Mouse (Mus musculus) C2C12 (cell line): Measurements from ENCODE around the gene Grm2. TPM values are rescaled to one million over a fixed set of nuclear protein-coding genes. Genes with fewer than 3 reads are reported as not detected.
"Not testable (repeated sequence)": the region's sequence is repeated elsewhere in the genome, so short reads cannot be mapped to it uniquely, and the experiment has no call there.

Experiments
- H3K27me3 ChIP-seq: one replicate; pipeline ENCODE4 v1.6.1; 2011; ENCODE audit not compliant: control insufficient read depth, insufficient read depth, insufficient read length
- H3K36me3 ChIP-seq: one replicate; pipeline ENCODE4 v1.6.1; 2011; ENCODE audit not compliant: control insufficient read depth, insufficient read depth
- H3K4me3 ChIP-seq: one replicate; pipeline ENCODE4 v1.5.1; 2011; ENCODE audit warnings: mild to moderate bottlenecking, control low read depth; ENCODE audit not compliant: poor library complexity, insufficient read depth, severe bottlenecking
- H3K79me2 ChIP-seq: one replicate; pipeline ENCODE4 v1.6.1; 2011; ENCODE audit not compliant: control insufficient read depth, insufficient read depth
- H3K79me3 ChIP-seq: one replicate; pipeline ENCODE4 v1.6.1; 2011; ENCODE audit warnings: low read depth, control low read depth
- H3ac ChIP-seq: one replicate; pipeline ENCODE3; 2011; ENCODE audit warnings: low read depth; ENCODE audit not compliant: control insufficient read depth, insufficient read length
- CEBPB ChIP-seq: IDR thresholded peaks from one replicate; pipeline ENCODE4 v1.6.1; 2011; ENCODE audit warnings: low read depth, mild to moderate bottlenecking, control low read depth, moderate library complexity
- CTCF ChIP-seq: IDR thresholded peaks from one replicate; pipeline ENCODE4 v1.5.1; 2011; ENCODE audit not compliant: control insufficient read depth, insufficient read depth, insufficient read length
- FOSL1 ChIP-seq: IDR thresholded peaks from one replicate; pipeline ENCODE4 v1.8.0; 2011; ENCODE audit warnings: mild to moderate bottlenecking, low read length; ENCODE audit not compliant: poor library complexity, insufficient read depth, severe bottlenecking
- MAX ChIP-seq: IDR thresholded peaks from one replicate; pipeline ENCODE4 v1.6.1; 2011; ENCODE audit warnings: mild to moderate bottlenecking, control low read depth
- MYOD1 ChIP-seq: IDR thresholded peaks from one replicate; pipeline ENCODE4 v1.6.1; 2011; ENCODE audit warnings: low read depth; ENCODE audit not compliant: control insufficient read depth, insufficient read length
- MYOG ChIP-seq: IDR thresholded peaks from one replicate; pipeline ENCODE4 v1.6.1; 2011; ENCODE audit not compliant: control insufficient read depth, insufficient read length; ENCODE audit errors: extremely low read depth
- USF1 ChIP-seq: IDR thresholded peaks from one replicate; pipeline ENCODE4 v1.6.1; 2011; ENCODE audit warnings: low read depth, mild to moderate bottlenecking, control low read depth, moderate library complexity
- polyA plus RNA-seq: library from polyadenylated mRNA; unstranded; fragments of >200 nt; fragmentation: generic; extraction: Trizol; gene quantifications from one replicate; pipeline ENCODE4 v1.2.1, GENCODE M21; 2012; ENCODE audit warnings: missing spikeins

Grm2 gene
- polyA plus RNA-seq, 1 experiment = not detected

GRCm38 (mm10) chr9:106641346-106641745 lies 14.5 kb downstream of the Grm2 start:
- Histone ChIP-seq H3K79me2 (no peaks in the 10 kb centered on the region), H3K4me3 (no peak overlapping the region), H3ac (no peak overlapping the region)

GRCm38 (mm10) chr9:106638154-106638553 lies 17.7 kb downstream of the Grm2 start:
- H3K79me3 ChIP-seq = no peaks in the 10 kb centered on the region
- H3K36me3 ChIP-seq = no peaks in the 10 kb centered on the region
- peaks cover 25% of the 10 kb centered on the region for H3K27me3 ChIP-seq
- no peak for TF ChIP-seq CEBPB
- TF ChIP-seq MYOD1 = no peak
- no peak for TF ChIP-seq USF1
- no peak for TF ChIP-seq MAX
- no peak for TF ChIP-seq CTCF
- no peak for TF ChIP-seq MYOG
- no peak for TF ChIP-seq FOSL1
- no peaks in the 10 kb centered on the region for H3K79me2 ChIP-seq
- no peak overlapping the region for H3K4me3 ChIP-seq
- no peak overlapping the region for H3ac ChIP-seq

More at GRCm38 (mm10) chr9:106641346-106641745, 14.5 kb downstream of the Grm2 start:
- Histone ChIP-seq H3K27me3 (peaks cover 29% of the 10 kb centered on the region), H3K36me3 (no peaks in the 10 kb centered on the region), H3K79me3 (no peaks in the 10 kb centered on the region)
- TF ChIP-seq CEBPB (peak; percentile 73), MAX (no peak)

GRCm38 (mm10) chr9:106632185-106632584 lies 23.7 kb downstream of the Grm2 start:
- Histone ChIP-seq H3K79me2 (no peaks in the 10 kb centered on the region), H3K4me3 (no peak overlapping the region), H3ac (no peak overlapping the region), H3K79me3 (no peaks in the 10 kb centered on the region), H3K36me3 (no peaks in the 10 kb centered on the region), H3K27me3 (peaks cover 27% of the 10 kb centered on the region)
- TF ChIP-seq USF1 = peak; percentile 10
- no peak for TF ChIP-seq CEBPB
- no peak for TF ChIP-seq MAX

GRCm38 (mm10) chr9:106627796-106628195 lies 28.1 kb downstream of the Grm2 start:
- H3K27me3 ChIP-seq = peaks cover 25% of the 10 kb centered on the region
- H3K79me2 ChIP-seq, H3K36me3 ChIP-seq: not testable (repeated sequence)

GRCm38 (mm10) chr9:106626282-106626681 lies 29.6 kb downstream of the Grm2 start, which contains the start of gene Iqcf6:
Iqcf6 (plus strand) TSS chr9:106626582.
- H3K4me3 ChIP-seq = no peak within 1 kb of the TSS
- H3K79me2 ChIP-seq = no peaks in the 10 kb centered on the region
- no peak for TF ChIP-seq CEBPB
- no peak for TF ChIP-seq CTCF
- TF ChIP-seq FOSL1 = no peak
- no peak for TF ChIP-seq MAX
- no peak for TF ChIP-seq MYOG
- no peak for TF ChIP-seq USF1
- TF ChIP-seq MYOD1 = no peak
- peaks cover 30% of the 10 kb centered on the region for H3K27me3 ChIP-seq
- no peaks in the 10 kb centered on the region for H3K36me3 ChIP-seq
- no peaks in the 10 kb centered on the region for H3K79me3 ChIP-seq
- no peak within 1 kb of the TSS for H3ac ChIP-seq

More at GRCm38 (mm10) chr9:106627796-106628195, 28.1 kb downstream of the Grm2 start:
- H3K79me3 ChIP-seq, H3K4me3 ChIP-seq, H3ac ChIP-seq: not testable (repeated sequence)

- H3K79me2 ChIP-seq = no peaks in the 10 kb centered on the region
- TF ChIP-seq USF1 = no peak
- no peak overlapping the region for H3ac ChIP-seq
- H3K27me3 ChIP-seq = peaks cover 52% of the 10 kb centered on the region
- H3K36me3 ChIP-seq = no peaks in the 10 kb centered on the region
- H3K4me3 ChIP-seq = no peak overlapping the region
- no peaks in the 10 kb centered on the region for H3K79me3 ChIP-seq
Observed at GRCm38 (mm10) chr9:106617496-106617895, 38.4 kb downstream of the Grm2 start.

- Histone ChIP-seq H3K36me3 (no peaks in the 10 kb centered on the region), H3K79me2 (no peaks in the 10 kb centered on the region), H3K27me3 (peaks cover 52% of the 10 kb centered on the region), H3K4me3 (no peak overlapping the region), H3K79me3 (no peaks in the 10 kb centered on the region), H3ac (no peak overlapping the region)
- TF ChIP-seq USF1 (no peak), MYOG (no peak), MYOD1 (no peak), CTCF (no peak), CEBPB (no peak), MAX (no peak), FOSL1 (no peak)
Observed at GRCm38 (mm10) chr9:106616306-106616705, 39.6 kb downstream of the Grm2 start.
